Mouse (Mus musculus) MEL (cell line): ENCODE data around the gene P2rx6. TPM values are rescaled to one million over a fixed set of nuclear protein-coding genes. Genes with fewer than 3 reads are reported as not detected.

Experiments used
- DNase-seq: peaks from one replicate; pipeline ENCODE4 v3.0.0; 2011; ENCODE audit warnings: low read depth, low spot score
- H3K27ac ChIP-seq: 2 replicates; pipeline ENCODE4 v1.5.1; 2012; ENCODE audit warnings: low read depth, mild to moderate bottlenecking, control low read depth, low read length, moderate library complexity; ENCODE audit not compliant: control insufficient read depth
- H3K27me3 ChIP-seq, 2 experiments: fragments of 150-350 bp in 1 of 2; sonication (generic) in 1 of 2; 2 replicates each; pipeline ENCODE4 v1.6.1; 2012; ENCODE audit warnings: low read length in 2 of 2, mild to moderate bottlenecking in 2 of 2, improper control_type of control experiment in 1 of 2, moderate library complexity in 1 of 2; ENCODE audit not compliant: insufficient read depth in 2 of 2, control insufficient read depth in 1 of 2
- H3K36me3 ChIP-seq, 2 experiments: 2 replicates each; pipeline ENCODE4 v1.6.1; 2012 to 2014; ENCODE audit warnings: low read length in 2 of 2, improper control_type of control experiment in 1 of 2, inconsistent platforms in 1 of 2, mild to moderate bottlenecking in 1 of 2; ENCODE audit not compliant: insufficient read depth in 2 of 2, control insufficient read depth in 1 of 2
- H3K4me1 ChIP-seq, 2 experiments: fragments of 150-350 bp in 1 of 2; sonication (generic) in 1 of 2; 2 replicates each; pipeline ENCODE4 v1.6.1; 2012; ENCODE audit warnings: low read length in 2 of 2, improper control_type of control experiment in 1 of 2, mild to moderate bottlenecking in 1 of 2; ENCODE audit not compliant: insufficient read depth in 2 of 2, control insufficient read depth in 1 of 2
- H3K4me3 ChIP-seq, 2 experiments: fragments of 150-350 bp in 1 of 2; sonication (generic) in 1 of 2; 2 replicates each; pipeline ENCODE4 v1.5.1; 2012; ENCODE audit warnings: low read depth in 2 of 2, low read length in 2 of 2, mild to moderate bottlenecking in 2 of 2, moderate library complexity in 2 of 2, control low read depth in 1 of 2, improper control_type of control experiment in 1 of 2; ENCODE audit not compliant: control insufficient read depth in 1 of 2, insufficient read depth in 1 of 2
- H3K79me2 ChIP-seq: 2 replicates; pipeline ENCODE4 v1.6.1; 2012; ENCODE audit warnings: mild to moderate bottlenecking, low read length, moderate library complexity; ENCODE audit not compliant: control insufficient read depth, poor library complexity, insufficient read depth
- H3K9ac ChIP-seq: 2 replicates; pipeline ENCODE4 v1.6.1; 2012; ENCODE audit warnings: low read depth, mild to moderate bottlenecking, control low read depth, low read length, moderate library complexity; ENCODE audit not compliant: control insufficient read depth, poor library complexity, severe bottlenecking
- H3K9me3 ChIP-seq: fragments of 150-350 bp; sonication (generic); replicated peaks from 2 replicates; pipeline ENCODE4 v1.6.1; 2012; ENCODE audit warnings: mild to moderate bottlenecking, low read length, improper control_type of control experiment, moderate library complexity; ENCODE audit not compliant: insufficient read depth
- CHD1 ChIP-seq: IDR thresholded peaks from 2 replicates; pipeline ENCODE4 v1.6.1; 2012; ENCODE audit warnings: low read depth, mild to moderate bottlenecking, inconsistent platforms, low read length, improper control_type of control experiment
- CTCF ChIP-seq, 3 experiments: IDR thresholded peaks in 2 of 3; conservative IDR thresholded peaks in 1 of 3; 2 replicates each; pipeline ENCODE4 v1.5.1; 2011 to 2012; ENCODE audit warnings: low read length in 3 of 3, low read depth in 2 of 3, mild to moderate bottlenecking in 2 of 3, improper control_type of control experiment in 1 of 3, inconsistent platforms in 1 of 3, mixed read lengths in 1 of 3, moderate library complexity in 1 of 3; ENCODE audit not compliant: control insufficient read depth in 1 of 3, insufficient read depth in 1 of 3, poor library complexity in 1 of 3, severe bottlenecking in 1 of 3
- E2F4 ChIP-seq: IDR thresholded peaks from 2 replicates; pipeline ENCODE4 v1.6.1; 2011; ENCODE audit warnings: low read depth, low read length, improper control_type of control experiment, borderline replicate concordance
- ELF1 ChIP-seq: IDR thresholded peaks from 2 replicates; pipeline ENCODE4 v1.6.1; 2014; ENCODE audit warnings: low read depth, mild to moderate bottlenecking, inconsistent platforms, low read length, improper control_type of control experiment, moderate library complexity
- EP300 ChIP-seq, 2 experiments: IDR thresholded peaks; 2 replicates each; pipeline ENCODE4 v1.6.1; 2011; ENCODE audit warnings: improper control_type of control experiment in 2 of 2, low read length in 2 of 2, low read depth in 1 of 2, mild to moderate bottlenecking in 1 of 2
- ETS1 ChIP-seq: IDR thresholded peaks from 2 replicates; pipeline ENCODE4 v1.6.1; 2012; ENCODE audit warnings: low read depth, mild to moderate bottlenecking, inconsistent platforms, low read length, improper control_type of control experiment, moderate library complexity
- GATA1 ChIP-seq: IDR thresholded peaks from 2 replicates; pipeline ENCODE4 v1.6.1; 2011; ENCODE audit warnings: low read depth, low read length, improper control_type of control experiment
- JUND ChIP-seq: IDR thresholded peaks from 2 replicates; pipeline ENCODE4 v1.6.1; 2011; ENCODE audit warnings: low read depth, mild to moderate bottlenecking, improper control_type of control experiment, low read length
- MAFK ChIP-seq: IDR thresholded peaks from 2 replicates; pipeline ENCODE4 v1.6.1; 2011; ENCODE audit warnings: low read depth, mild to moderate bottlenecking, low read length, improper control_type of control experiment, borderline replicate concordance
- MAX ChIP-seq: IDR thresholded peaks from 2 replicates; pipeline ENCODE4 v1.6.1; 2011; ENCODE audit warnings: low read length, improper control_type of control experiment
- MEF2A ChIP-seq: IDR thresholded peaks from 2 replicates; pipeline ENCODE4 v1.6.1; 2014; ENCODE audit warnings: low read depth, mild to moderate bottlenecking, inconsistent platforms, low read length, improper control_type of control experiment; ENCODE audit not compliant: poor library complexity, insufficient replicate concordance, severe bottlenecking; ENCODE audit errors: extremely low read depth
- MXI1 ChIP-seq: IDR thresholded peaks from 2 replicates; pipeline ENCODE4 v1.6.1; 2011; ENCODE audit warnings: mild to moderate bottlenecking, low read depth, low read length, improper control_type of control experiment
- MYB ChIP-seq: IDR thresholded peaks from 2 replicates; pipeline ENCODE4 v1.6.1; 2011; ENCODE audit warnings: mild to moderate bottlenecking, low read depth, low read length, improper control_type of control experiment
- NELFE ChIP-seq: IDR thresholded peaks from 2 replicates; pipeline ENCODE4 v1.6.1; 2011; ENCODE audit warnings: low read depth, low read length, improper control_type of control experiment
- NRF1 ChIP-seq: IDR thresholded peaks from 2 replicates; pipeline ENCODE4 v1.6.1; 2014; ENCODE audit warnings: low read depth, mild to moderate bottlenecking, inconsistent platforms, low read length, improper control_type of control experiment, moderate library complexity; ENCODE audit not compliant: poor library complexity, insufficient read depth, severe bottlenecking
- POLR2A ChIP-seq, 2 experiments: IDR thresholded peaks; 2 replicates each; pipeline ENCODE4 v1.6.1; 2011 to 2012; ENCODE audit warnings: low read length in 2 of 2, mild to moderate bottlenecking in 2 of 2, control low read depth in 1 of 2, improper control_type of control experiment in 1 of 2, low read depth in 1 of 2, moderate library complexity in 1 of 2; ENCODE audit not compliant: control insufficient read depth in 1 of 2, insufficient read depth in 1 of 2, poor library complexity in 1 of 2
- RAD21 ChIP-seq: IDR thresholded peaks from 2 replicates; pipeline ENCODE4 v1.6.1; 2011; ENCODE audit warnings: mild to moderate bottlenecking, low read depth, low read length, improper control_type of control experiment
- RCOR1 ChIP-seq: IDR thresholded peaks from 2 replicates; pipeline ENCODE4 v1.6.1; 2012; ENCODE audit warnings: low read depth, mild to moderate bottlenecking, inconsistent platforms, low read length, improper control_type of control experiment
- UBTF ChIP-seq: IDR thresholded peaks from 2 replicates; pipeline ENCODE4 v1.6.1; 2012; ENCODE audit warnings: low read depth, mild to moderate bottlenecking, inconsistent platforms, low read length, improper control_type of control experiment, moderate library complexity, borderline replicate concordance; ENCODE audit not compliant: insufficient read depth
- USF1 ChIP-seq: IDR thresholded peaks from 2 replicates; pipeline ENCODE4 v1.6.1; 2014; ENCODE audit warnings: low read depth, mild to moderate bottlenecking, inconsistent platforms, low read length, improper control_type of control experiment, moderate library complexity
- USF2 ChIP-seq, 2 experiments: IDR thresholded peaks; 2 replicates each; pipeline ENCODE4 v1.6.1; 2011 to 2012; ENCODE audit warnings: improper control_type of control experiment in 2 of 2, low read length in 2 of 2, borderline replicate concordance in 1 of 2, inconsistent platforms in 1 of 2, low read depth in 1 of 2, mild to moderate bottlenecking in 1 of 2; ENCODE audit not compliant: insufficient read depth in 1 of 2
- ZC3H11A ChIP-seq: IDR thresholded peaks from 2 replicates; pipeline ENCODE4 v1.6.1; 2012; ENCODE audit warnings: low read depth, mild to moderate bottlenecking, inconsistent platforms, low read length, improper control_type of control experiment
- polyA plus RNA-seq, 2 experiments: library from polyadenylated mRNA; stranded (reverse) in 1 of 2; unstranded in 1 of 2; fragments of >175 nt in 1 of 2; fragments of >200 nt in 1 of 2; gene quantifications; 2 replicates each; pipeline versions ENCODE4 v1.2.1 to v1.2.4; 2012; ENCODE audit warnings: low replicate concordance in 2 of 2, low read depth in 1 of 2; ENCODE audit not compliant: insufficient read length in 2 of 2, insufficient read depth in 1 of 2, missing spikeins in 1 of 2
- total RNA-seq: library from RNA; depleted of rRNA; stranded (reverse); fragments of 300-350 nt; gene quantifications from 2 replicates; pipeline ENCODE4 v1.2.3, GENCODE M21; 2012

Gene P2rx6
- total and polyA plus RNA-seq, 3 experiments = 0.04 to 0.38 TPM; not detected in 1

DNA sequence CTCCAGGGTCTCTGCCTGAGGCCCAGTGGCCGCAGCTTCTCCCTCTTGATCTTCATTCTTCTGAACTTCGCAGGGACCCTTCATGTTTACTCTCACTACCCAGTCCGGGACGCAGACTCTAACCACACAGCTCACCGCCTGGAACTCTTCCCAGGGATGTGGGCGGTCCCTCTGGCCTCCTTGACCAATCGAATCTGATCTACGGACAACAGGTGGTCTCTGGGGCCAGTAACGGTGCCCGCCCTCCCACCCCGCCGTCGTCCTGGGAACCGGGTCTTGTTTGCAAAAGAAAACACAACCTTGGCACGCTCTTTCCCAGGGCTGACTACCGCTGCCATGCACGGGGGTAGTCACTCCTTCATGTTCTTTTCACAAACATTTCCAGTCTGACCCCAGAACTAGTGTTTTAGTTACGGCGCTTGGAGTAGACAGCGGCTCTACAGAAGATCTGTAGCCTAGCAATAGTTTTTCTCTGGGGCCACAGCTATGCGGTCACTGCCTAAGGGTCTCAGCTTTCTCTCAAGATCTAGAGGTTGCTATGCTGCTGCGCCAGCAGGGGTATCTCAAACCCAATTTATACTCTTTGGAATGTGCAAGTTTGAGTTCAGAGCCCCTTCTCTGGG lies 446 bp upstream of the P2rx6 start, which contains the start of gene Lrrc74b:
Lrrc74b (minus strand) TSS at position 120 of the 623 bp plus-strand sequence.
- Histone ChIP-seq H3K27ac (no peak within 1 kb of the TSS), H3K4me3 (no peak within 1 kb of the TSS), H3K27me3 (peaks cover 0 to 3% of the 10 kb centered on the region in 2 experiments; a peak in 1 of 4 replicates), H3K79me2 (no peaks in the 10 kb centered on the region), H3K9ac (no peak within 1 kb of the TSS), H3K4me1 (0 out of 4 replicates have a peak, but pooled peaks cover 0 to 13% of the 10 kb centered on the region in 2 experiments), H3K36me3 (no peaks in the 10 kb centered on the region)
- TF ChIP-seq USF1 (no peak), UBTF (no peak), GATA1 (no peak), MAX (no peak), CHD1 (no peak), JUND (no peak), MAFK (no peak), RCOR1 (no peak), CTCF (IDR thresholded peaks at IDR 0.05 in 2 of 3, conservative IDR thresholded peaks at IDR 0.05 in 1 of 3; ENCODE audit: control insufficient read depth in 1 of 3, insufficient read depth in 1 of 3, low read depth in 2 of 3, low read length in 3 of 3, poor library complexity in 1 of 3, severe bottlenecking in 1 of 3) (no peak), ZC3H11A (no peak), E2F4 (no peak), USF2 (IDR thresholded peaks at IDR 0.05; ENCODE audit: borderline replicate concordance in 1 of 2, insufficient read depth in 1 of 2, low read depth in 1 of 2, low read length in 2 of 2) (no peak), RAD21 (no peak), ELF1 (no peak)
- TF ChIP-seq, all 39 proteins: peak for 0
- no peak for DNase-seq
- H3K9me3 ChIP-seq = no peaks in the 10 kb centered on the region

DNA sequence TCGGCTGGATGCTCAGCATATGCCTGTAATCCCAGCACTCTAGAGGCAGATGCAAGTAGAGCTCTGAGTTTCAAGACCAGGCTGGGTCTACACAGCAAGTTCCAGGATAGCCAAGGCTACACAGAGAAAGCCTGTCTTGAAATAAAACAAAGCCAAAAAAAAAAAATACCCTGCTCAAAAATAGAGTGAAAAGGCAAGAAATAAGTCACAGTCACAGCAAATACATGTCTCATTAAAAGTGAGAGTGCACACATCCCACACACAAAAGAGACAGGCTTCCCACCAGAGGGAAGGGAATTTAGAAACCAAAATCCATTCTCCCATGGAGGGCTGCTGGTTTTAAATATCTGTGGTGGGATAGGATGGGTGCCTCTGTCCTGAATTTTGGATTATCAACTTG lies 1.9 kb downstream of the P2rx6 start:
- H3K36me3 ChIP-seq = no peaks in the 10 kb centered on the region
- H3K27me3 ChIP-seq = peaks cover 0 to 3% of the 10 kb centered on the region in 2 experiments; a peak in 1 of 4 replicates
- TF ChIP-seq NRF1 (no peak), RAD21 (no peak), MXI1 (no peak), ZC3H11A (no peak), ELF1 (no peak), ETS1 (no peak), RCOR1 (no peak), MYB (no peak), UBTF (no peak), EP300 (IDR thresholded peaks at IDR 0.05; ENCODE audit: low read depth in 1 of 2, low read length in 2 of 2) (no peak), NELFE (no peak), GATA1 (no peak), JUND (no peak), MEF2A (no peak), POLR2A (IDR thresholded peaks at IDR 0.05; ENCODE audit: control insufficient read depth in 1 of 2, insufficient read depth in 1 of 2, low read depth in 1 of 2, low read length in 2 of 2, poor library complexity in 1 of 2) (no peak)
- no peak overlapping the region for H3K4me3 ChIP-seq
- no peak overlapping the region for H3K27ac ChIP-seq
- no peaks in the 10 kb centered on the region for H3K9me3 ChIP-seq
- no peak overlapping the region for H3K9ac ChIP-seq
- no peak for DNase-seq
- H3K4me1 ChIP-seq = 0 out of 4 replicates have a peak, but pooled peaks cover 0 to 3% of the 10 kb centered on the region in 2 experiments
- H3K79me2 ChIP-seq = no peaks in the 10 kb centered on the region
